Mouse (Mus musculus) colon, adult 2 months (tissue): ENCODE measurements around the gene Mlip. TPM values are rescaled to one million over a fixed set of nuclear protein-coding genes. Genes with fewer than 3 reads are reported as not detected.

Experiments
- polyA plus RNA-seq: library from polyadenylated mRNA; depleted of rRNA; stranded (reverse); fragments of >200 nt; gene quantifications from 2 replicates; pipeline ENCODE4 v1.2.3, GENCODE M21; 2012; rRNA removed

The Mlip gene
- polyA plus RNA-seq: 0.26 TPM in 1 of 2 replicates, not detected in the other

GRCm38 (mm10) chr9:77352432-77353175, at the start of gene Mlip:
Gene Mlip, minus strand, starts transcription at chr9:77352969.

Other genes starting within 250 kb of the Mlip start
- gene Lrrc1, start 191.9 kb upstream of the Mlip start, polyA plus RNA-seq: 61.5 and 125 TPM in 2 replicates